Mouse (Mus musculus): ENCODE results near the gene Nrip2.

DNA sequence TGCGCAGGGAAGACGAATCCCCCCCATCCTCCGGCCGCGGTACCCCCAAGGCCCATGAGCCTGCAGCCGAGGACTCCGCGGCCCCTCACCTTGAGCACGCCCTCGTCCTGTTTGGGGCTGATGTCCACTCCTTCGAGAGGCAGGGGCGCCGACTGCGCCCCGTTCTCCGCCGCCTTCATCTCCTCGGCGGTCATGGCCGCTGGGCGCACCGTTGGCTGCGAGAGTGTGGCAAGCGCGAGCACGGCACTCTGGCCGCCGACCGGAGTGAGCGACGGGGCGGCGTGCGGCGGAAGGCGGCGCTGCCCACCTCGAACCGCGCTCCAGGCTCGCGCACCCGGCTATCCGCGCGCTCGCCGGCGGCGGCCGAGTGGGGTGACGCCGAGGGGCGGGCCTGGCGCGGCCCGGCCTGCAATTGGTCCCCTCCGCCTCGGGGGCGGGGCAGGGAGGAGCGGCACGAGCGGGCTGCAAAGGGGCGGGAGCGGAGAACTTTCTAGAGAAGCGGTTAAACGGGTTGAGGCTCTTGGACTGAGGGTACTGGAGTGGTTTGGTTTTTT, 39.3 kb downstream of the Nrip2 start, which contains the start of gene Fkbp4:
- no peak for TF ChIP-seq EP300 (IDR thresholded peaks at IDR 0.05; ENCODE audit: low read depth)
- no peak for TF ChIP-seq CTCF (IDR thresholded peaks at IDR 0.05; ENCODE audit: low read depth)
